Mouse (Mus musculus): ENCODE results near the gene Mrpl53. TPM values are rescaled to one million over a fixed set of nuclear protein-coding genes. Genes with fewer than 3 reads are reported as not detected.

Gene Mrpl53
- polyA plus RNA-seq, 1 experiment, result 91.1 TPM

DNA sequence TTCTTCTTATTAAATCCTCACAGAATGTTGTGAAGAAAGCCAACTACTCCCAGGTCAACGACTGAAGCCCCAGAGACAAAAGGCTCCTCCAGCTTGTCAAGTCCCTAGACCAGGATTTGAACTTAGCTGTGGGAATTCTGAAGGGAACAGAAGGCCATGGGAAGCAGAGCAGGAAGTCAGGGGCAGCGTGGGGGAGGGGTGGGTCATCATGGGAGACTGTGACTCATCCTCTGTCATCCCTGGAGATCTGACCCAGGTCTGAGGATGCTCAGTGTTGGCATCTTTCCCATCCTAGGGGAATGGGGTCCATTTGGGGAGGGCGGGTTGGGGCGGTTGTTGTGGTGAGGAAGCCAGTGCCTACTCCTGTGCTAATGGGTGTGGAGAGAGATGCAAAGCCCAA lies 32.8 kb downstream of the Mrpl53 start:
- no peak overlapping the region for H3K27ac ChIP-seq (ENCODE audit: insufficient read depth, low read depth, low read length)
- no peaks in the 10 kb centered on the region for H3K36me3 ChIP-seq (ENCODE audit: control insufficient read depth, insufficient read depth, low read length)
- H3K27me3 ChIP-seq (replicated peaks; ENCODE audit: control insufficient read depth, insufficient read depth, low read length), result no peaks in the 10 kb centered on the region
- H3K4me1 ChIP-seq (ENCODE audit: control insufficient read depth, insufficient read depth, low read length), result peaks cover 4% of the 10 kb centered on the region; the same call in 1 of the 2 replicates
- DNase-seq, result no peak
- TF ChIP-seq CTCF (conservative IDR thresholded peaks at IDR 0.05; ENCODE audit: insufficient read depth, insufficient read length, low read depth, low read length) (no peak), POLR2A (IDR thresholded peaks at IDR 0.05; ENCODE audit: low read depth, low read length) (no peak)
- WGBS, result 53% methylated on average over 4 of the region's 4 CpGs
- no peak overlapping the region; the same call in 1 of the 2 replicates for H3K4me3 ChIP-seq (ENCODE audit: insufficient read depth, low read depth, low read length)

- Histone ChIP-seq H3K4me3 (ENCODE audit: insufficient read depth, low read depth, low read length) (peak overlapping the region; percentile 21; the same call in 1 of the 2 replicates), H3K4me1 (ENCODE audit: control insufficient read depth, insufficient read depth, low read length) (peaks cover 4% of the 10 kb centered on the region; the same call in 1 of the 2 replicates), H3K27me3 (replicated peaks; ENCODE audit: control insufficient read depth, insufficient read depth, low read length) (no peaks in the 10 kb centered on the region), H3K27ac (ENCODE audit: insufficient read depth, low read depth, low read length) (0 out of 2 replicates have a peak overlapping the region, but pooled peaks have one; percentile 14), H3K36me3 (ENCODE audit: control insufficient read depth, insufficient read depth, low read length) (no peaks in the 10 kb centered on the region)
- TF ChIP-seq CTCF (conservative IDR thresholded peaks at IDR 0.05; ENCODE audit: insufficient read depth, insufficient read length, low read depth, low read length) (no peak), POLR2A (IDR thresholded peaks at IDR 0.05; ENCODE audit: low read depth, low read length) (no peak)
- 31% methylated on average over 41 of the region's 41 CpGs for WGBS
- peak; percentile 38 for DNase-seq
Measured at GRCm38 (mm10) chr6:83142211-83142731, 33.4 kb downstream of the Mrpl53 start.

DNA sequence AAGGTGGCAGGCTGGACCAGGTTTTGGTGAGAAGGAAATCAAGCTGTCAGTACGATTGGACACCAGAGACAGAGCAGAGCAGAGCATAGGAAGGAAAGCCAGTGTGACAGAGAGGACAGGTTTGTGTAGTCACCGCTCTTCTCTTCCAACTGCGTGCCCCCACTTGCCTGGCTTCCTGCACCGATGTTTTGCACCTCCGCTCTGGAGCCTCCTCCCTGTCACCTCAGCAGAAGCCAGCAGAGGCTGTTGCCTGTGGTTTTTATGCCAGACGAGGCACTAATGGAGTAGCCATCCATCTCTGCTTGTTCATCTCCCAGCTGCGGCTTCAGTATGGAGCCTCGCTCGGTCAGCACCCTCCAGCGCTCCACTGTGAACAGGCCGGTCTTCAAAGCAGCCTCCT lies 34.0 kb downstream of the Mrpl53 start:
- DNase-seq, result no peak
- WGBS, result 80% methylated on average over 11 of the region's 11 CpGs
- TF ChIP-seq POLR2A (IDR thresholded peaks at IDR 0.05; ENCODE audit: low read depth, low read length), result no peak
- no peak for TF ChIP-seq CTCF (conservative IDR thresholded peaks at IDR 0.05; ENCODE audit: insufficient read depth, insufficient read length, low read depth, low read length)
- peaks cover 1% of the 10 kb centered on the region; the same call in 1 of the 2 replicates for H3K4me1 ChIP-seq (ENCODE audit: control insufficient read depth, insufficient read depth, low read length)
- no peak overlapping the region for H3K27ac ChIP-seq (ENCODE audit: insufficient read depth, low read depth, low read length)
- H3K27me3 ChIP-seq (replicated peaks; ENCODE audit: control insufficient read depth, insufficient read depth, low read length), result no peaks in the 10 kb centered on the region
- H3K4me3 ChIP-seq (ENCODE audit: insufficient read depth, low read depth, low read length), result no peak overlapping the region
- no peaks in the 10 kb centered on the region for H3K36me3 ChIP-seq (ENCODE audit: control insufficient read depth, insufficient read depth, low read length)

- no peak for TF ChIP-seq CTCF (conservative IDR thresholded peaks at IDR 0.05; ENCODE audit: insufficient read depth, insufficient read length, low read depth, low read length)
- TF ChIP-seq POLR2A (IDR thresholded peaks at IDR 0.05; ENCODE audit: low read depth, low read length), result no peak
- Histone ChIP-seq H3K36me3 (ENCODE audit: control insufficient read depth, insufficient read depth, low read length) (no peaks in the 10 kb centered on the region), H3K27me3 (replicated peaks; ENCODE audit: control insufficient read depth, insufficient read depth, low read length) (no peaks in the 10 kb centered on the region), H3K4me3 (ENCODE audit: insufficient read depth, low read depth, low read length) (no peak overlapping the region), H3K4me1 (ENCODE audit: control insufficient read depth, insufficient read depth, low read length) (no peaks in the 10 kb centered on the region), H3K27ac (ENCODE audit: insufficient read depth, low read depth, low read length) (no peak overlapping the region)
- WGBS, result 67% methylated on average over 2 of the region's 2 CpGs
- DNase-seq, result no peak
Measured at GRCm38 (mm10) chr6:83145209-83145608, 36.4 kb downstream of the Mrpl53 start.

DNA sequence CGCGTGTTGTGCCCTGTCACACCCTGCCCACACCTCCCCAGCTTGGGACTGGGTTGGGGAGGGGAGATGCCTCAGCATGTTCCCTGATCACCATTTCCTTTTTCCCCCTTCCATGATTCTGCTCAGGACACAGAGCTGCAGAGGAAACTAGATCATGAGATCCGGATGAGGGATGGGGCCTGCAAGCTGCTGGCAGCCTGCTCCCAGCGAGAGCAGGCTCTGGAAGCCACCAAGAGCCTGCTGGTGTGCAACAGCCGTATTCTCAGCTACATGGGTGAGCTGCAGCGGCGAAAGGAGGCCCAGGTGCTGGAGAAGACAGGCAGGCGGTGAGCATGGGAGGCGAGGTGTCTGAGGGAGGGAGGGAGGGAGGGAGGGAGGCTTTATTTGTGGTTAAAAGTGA lies 37.0 kb downstream of the Mrpl53 start:
- Histone ChIP-seq H3K36me3 (ENCODE audit: control insufficient read depth, insufficient read depth, low read length) (no peaks in the 10 kb centered on the region), H3K27me3 (replicated peaks; ENCODE audit: control insufficient read depth, insufficient read depth, low read length) (no peaks in the 10 kb centered on the region), H3K4me1 (ENCODE audit: control insufficient read depth, insufficient read depth, low read length) (no peaks in the 10 kb centered on the region), H3K4me3 (ENCODE audit: insufficient read depth, low read depth, low read length) (no peak overlapping the region), H3K27ac (ENCODE audit: insufficient read depth, low read depth, low read length) (no peak overlapping the region)
- DNase-seq, result no peak
- WGBS, result 70% methylated on average over 9 of the region's 9 CpGs
- no peak for TF ChIP-seq CTCF (conservative IDR thresholded peaks at IDR 0.05; ENCODE audit: insufficient read depth, insufficient read length, low read depth, low read length)
- no peak for TF ChIP-seq POLR2A (IDR thresholded peaks at IDR 0.05; ENCODE audit: low read depth, low read length)

DNA sequence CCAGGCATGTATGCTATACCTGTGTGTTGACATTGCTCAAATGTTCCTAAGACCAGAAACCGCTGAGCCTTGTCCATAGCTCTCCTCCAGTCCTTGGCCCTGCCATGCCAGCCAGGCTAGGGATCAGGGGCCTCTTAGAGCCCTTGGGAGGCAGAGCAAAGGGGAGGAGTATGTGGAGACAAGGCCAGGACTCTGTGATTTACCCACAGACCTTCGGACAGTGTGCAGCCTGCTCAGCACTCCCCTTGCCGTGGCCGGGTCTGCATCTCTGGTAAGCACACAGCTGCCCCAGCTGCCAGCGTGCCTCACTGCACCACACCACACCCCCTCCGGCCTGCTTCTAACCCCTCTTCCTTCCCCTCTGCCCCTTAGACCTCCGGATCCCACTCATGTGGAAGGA lies 38.4 kb downstream of the Mrpl53 start:
- DNase-seq, result no peak
- no peaks in the 10 kb centered on the region for H3K4me1 ChIP-seq (ENCODE audit: control insufficient read depth, insufficient read depth, low read length)
- H3K36me3 ChIP-seq (ENCODE audit: control insufficient read depth, insufficient read depth, low read length), result no peaks in the 10 kb centered on the region
- WGBS, result 54% methylated on average over 7 of the region's 7 CpGs
- no peaks in the 10 kb centered on the region for H3K27me3 ChIP-seq (replicated peaks; ENCODE audit: control insufficient read depth, insufficient read depth, low read length)
- TF ChIP-seq CTCF (conservative IDR thresholded peaks at IDR 0.05; ENCODE audit: insufficient read depth, insufficient read length, low read depth, low read length), result no peak
- TF ChIP-seq POLR2A (IDR thresholded peaks at IDR 0.05; ENCODE audit: low read depth, low read length), result no peak
- H3K4me3 ChIP-seq (ENCODE audit: insufficient read depth, low read depth, low read length), result no peak overlapping the region
- H3K27ac ChIP-seq (ENCODE audit: insufficient read depth, low read depth, low read length), result no peak overlapping the region

DNA sequence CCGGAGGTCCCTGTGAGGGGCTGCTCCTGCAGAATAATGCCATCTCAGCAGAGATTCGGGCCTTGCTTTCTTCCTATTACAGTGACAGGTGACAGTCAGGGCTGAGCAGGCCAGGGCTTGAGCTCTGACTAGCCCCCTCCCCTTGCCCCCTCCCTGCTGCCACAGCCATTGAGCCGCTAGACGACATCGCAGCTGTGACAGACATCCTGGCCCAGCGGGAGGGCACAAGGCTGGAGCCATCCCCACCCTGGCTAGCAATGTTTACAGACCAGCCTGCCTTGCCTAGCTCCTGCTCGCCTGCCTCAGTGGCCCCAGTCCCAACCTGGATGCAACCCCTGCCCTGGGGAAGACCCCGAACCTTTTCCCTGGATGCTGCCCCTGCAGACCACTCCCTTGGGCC lies 42.9 kb downstream of the Mrpl53 start:
- Histone ChIP-seq H3K4me1 (ENCODE audit: control insufficient read depth, insufficient read depth, low read length) (no peaks in the 10 kb centered on the region), H3K4me3 (ENCODE audit: insufficient read depth, low read depth, low read length) (no peak overlapping the region), H3K27ac (ENCODE audit: insufficient read depth, low read depth, low read length) (no peak overlapping the region), H3K36me3 (ENCODE audit: control insufficient read depth, insufficient read depth, low read length) (no peaks in the 10 kb centered on the region), H3K27me3 (replicated peaks; ENCODE audit: control insufficient read depth, insufficient read depth, low read length) (no peaks in the 10 kb centered on the region)
- no peak for DNase-seq
- WGBS, result 65% methylated on average over 8 of the region's 8 CpGs
- TF ChIP-seq CTCF (conservative IDR thresholded peaks at IDR 0.05; ENCODE audit: insufficient read depth, insufficient read length, low read depth, low read length) (no peak), POLR2A (IDR thresholded peaks at IDR 0.05; ENCODE audit: low read depth, low read length) (no peak)

All from kidney, adult 2 months (tissue).